Mouse (Mus musculus): ENCODE data around the gene Polr3g. TPM values are rescaled to one million over a fixed set of nuclear protein-coding genes. Genes with fewer than 3 reads are reported as not detected.

Polr3g gene
- polyA plus RNA-seq, 2 experiments = 6.5 to 11.7 TPM

DNA sequence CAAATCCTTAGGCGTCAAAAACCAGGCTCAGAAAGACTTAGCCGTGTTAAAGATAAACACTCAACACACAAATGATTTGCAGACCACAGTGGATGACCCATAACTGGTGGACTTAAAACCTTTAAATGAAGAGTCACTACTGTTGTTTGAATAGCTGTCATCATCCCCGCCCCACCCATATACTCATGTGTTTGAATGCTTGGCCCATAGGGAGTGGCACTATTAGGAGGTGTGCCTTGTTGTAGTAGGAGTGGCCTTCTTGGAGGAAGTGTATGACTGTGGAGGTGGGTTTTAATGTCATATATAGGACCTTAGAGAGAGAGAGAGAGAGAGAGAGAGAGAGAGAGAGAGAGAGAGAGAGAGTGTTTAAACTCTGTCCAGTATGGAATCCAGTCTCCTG lies 27.7 kb downstream of the Polr3g start:
- Histone ChIP-seq H3K4me1 (replicated peaks; ENCODE audit: control insufficient read depth in 2 of 2, insufficient read depth in 2 of 2, low read length in 1 of 2) (peaks cover 2% of the 10 kb centered on the region in 2 experiments; a peak in 1 of 4 replicates), H3K4me3 (ENCODE audit: insufficient read depth in 1 of 2, low read depth in 2 of 2, low read length in 2 of 2) (no peak overlapping the region), H3K4me2 (ENCODE audit: low read depth) (no peak overlapping the region), H3K9me3 (ENCODE audit: control insufficient read depth, low read length) (no peaks in the 10 kb centered on the region), H3K27me3 (ENCODE audit: control insufficient read depth, insufficient read depth, low read length) (no peaks in the 10 kb centered on the region), H3K27ac (no peak overlapping the region), H3K36me3 (replicated peaks; ENCODE audit: control insufficient read depth, insufficient read depth, low read depth) (no peaks in the 10 kb centered on the region; the same call in 1 of the 2 replicates), H3K9ac (replicated peaks) (no peak overlapping the region)
- no peak for DNase-seq (ENCODE audit: low read depth in 3 of 3, low spot score in 3 of 3)
- WGBS (ENCODE audit: insufficient replicate concordance) = 79% methylated on average over 3 of the region's 3 CpGs
- TF ChIP-seq CTCF (IDR thresholded peaks at IDR 0.05; ENCODE audit: low read depth) (no peak), EP300 (IDR thresholded peaks at IDR 0.05; ENCODE audit: low read depth) (no peak)
- ATAC-seq (ENCODE audit: insufficient read depth) = peak; percentile 51; the same call in 1 of the 2 replicates

DNA sequence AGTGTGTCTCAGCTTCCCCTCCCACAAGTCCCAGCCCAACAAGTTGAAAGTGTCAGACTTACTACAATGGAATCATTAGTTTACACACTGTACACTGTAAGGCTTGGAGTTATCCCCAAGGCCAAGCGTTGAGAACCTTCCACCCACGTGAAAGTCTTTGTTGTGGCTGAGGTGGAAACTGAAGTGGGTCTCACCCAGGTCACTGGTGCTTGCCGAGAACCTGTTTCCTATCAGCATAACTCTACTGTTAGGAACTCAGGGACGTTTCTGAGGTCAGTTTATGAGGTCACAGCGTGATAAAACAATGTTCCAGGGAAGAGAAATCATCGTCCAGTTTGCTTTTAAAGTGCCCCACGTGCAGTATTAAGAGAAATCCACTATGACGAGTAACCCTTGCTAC lies 35.5 kb downstream of the Polr3g start:
- DNase-seq (ENCODE audit: low read depth in 3 of 3, low spot score in 3 of 3) = no peak
- no peak for ATAC-seq (ENCODE audit: insufficient read depth)
- H3K36me3 ChIP-seq (replicated peaks; ENCODE audit: control insufficient read depth, insufficient read depth, low read depth) = peaks cover 29% of the 10 kb centered on the region

DNA sequence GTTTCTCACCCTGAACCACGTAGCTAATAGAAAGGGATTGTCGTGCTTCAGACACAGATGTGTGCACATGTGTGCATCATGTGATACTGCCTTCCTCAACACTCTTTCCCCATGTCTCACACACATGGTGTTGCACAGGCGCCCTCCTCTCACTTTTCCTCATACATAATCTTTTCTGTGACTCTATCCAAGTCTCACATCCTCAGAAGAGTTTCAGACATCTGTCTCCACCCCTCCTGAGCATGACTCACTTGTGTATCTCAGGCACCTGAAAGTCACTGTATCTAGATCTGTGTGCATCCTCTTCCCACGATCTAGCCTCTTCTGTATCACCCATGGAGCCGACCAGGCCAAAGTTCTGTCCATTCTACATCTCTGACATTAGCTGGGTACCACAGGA lies 43.1 kb downstream of the Polr3g start:
- Histone ChIP-seq H3K9ac (replicated peaks) (no peak overlapping the region), H3K4me1 (replicated peaks; ENCODE audit: control insufficient read depth in 2 of 2, insufficient read depth in 2 of 2, low read length in 1 of 2) (peaks cover 10 to 13% of the 10 kb centered on the region in 2 experiments), H3K27ac (no peak overlapping the region), H3K36me3 (replicated peaks; ENCODE audit: control insufficient read depth, insufficient read depth, low read depth) (peaks cover 48% of the 10 kb centered on the region), H3K27me3 (ENCODE audit: control insufficient read depth, insufficient read depth, low read length) (no peaks in the 10 kb centered on the region), H3K4me2 (ENCODE audit: low read depth) (no peak overlapping the region), H3K9me3 (ENCODE audit: control insufficient read depth, low read length) (no peaks in the 10 kb centered on the region), H3K4me3 (ENCODE audit: insufficient read depth in 1 of 2, low read depth in 2 of 2, low read length in 2 of 2) (no peak overlapping the region)
- DNase-seq (ENCODE audit: low read depth in 3 of 3, low spot score in 3 of 3) = no peak
- no peak for TF ChIP-seq EP300 (IDR thresholded peaks at IDR 0.05; ENCODE audit: low read depth)
- TF ChIP-seq CTCF (IDR thresholded peaks at IDR 0.05; ENCODE audit: low read depth) = no peak
- WGBS (ENCODE audit: insufficient replicate concordance) = 70% methylated on average over 5 of the region's 5 CpGs
- ATAC-seq (ENCODE audit: insufficient read depth) = no peak

More for the DNA sequence above, 35.5 kb downstream of the Polr3g start:
- WGBS (ENCODE audit: insufficient replicate concordance) = 80% methylated on average over 8 of the region's 8 CpGs
- H3K27me3 ChIP-seq (ENCODE audit: control insufficient read depth, insufficient read depth, low read length) = no peaks in the 10 kb centered on the region
- no peaks in the 10 kb centered on the region for H3K9me3 ChIP-seq (ENCODE audit: control insufficient read depth, low read length)
- H3K4me3 ChIP-seq (ENCODE audit: insufficient read depth in 1 of 2, low read depth in 2 of 2, low read length in 2 of 2) = no peak overlapping the region
- H3K9ac ChIP-seq (replicated peaks) = no peak overlapping the region
- no peaks in the 10 kb centered on the region for H3K4me1 ChIP-seq (replicated peaks; ENCODE audit: control insufficient read depth in 2 of 2, insufficient read depth in 2 of 2, low read length in 1 of 2)
- no peak overlapping the region for H3K27ac ChIP-seq
- H3K4me2 ChIP-seq (ENCODE audit: low read depth) = no peak overlapping the region
- TF ChIP-seq EP300 (IDR thresholded peaks at IDR 0.05; ENCODE audit: low read depth) = no peak
- no peak for TF ChIP-seq CTCF (IDR thresholded peaks at IDR 0.05; ENCODE audit: low read depth)

DNA sequence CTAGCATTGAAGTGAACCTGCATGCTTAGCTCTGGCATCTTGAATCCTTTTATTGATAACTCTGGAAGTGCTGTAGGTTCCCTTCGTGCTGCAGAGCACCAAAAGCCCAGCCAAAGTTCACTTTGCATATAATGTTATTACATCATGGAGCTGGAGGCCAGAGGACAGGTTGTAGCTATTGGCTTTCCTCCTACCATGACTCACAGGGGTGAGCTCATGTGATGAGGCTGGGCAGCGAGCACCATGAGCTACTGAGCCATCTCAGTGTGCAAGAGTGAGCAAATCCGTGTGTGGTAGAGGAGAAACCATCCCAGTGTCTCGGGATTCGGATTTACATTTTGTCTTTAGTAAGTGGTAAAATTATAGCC lies 46.5 kb downstream of the Polr3g start:
- no peaks in the 10 kb centered on the region for H3K9me3 ChIP-seq (ENCODE audit: control insufficient read depth, low read length)
- H3K4me1 ChIP-seq (replicated peaks; ENCODE audit: control insufficient read depth in 2 of 2, insufficient read depth in 2 of 2, low read length in 1 of 2) = peaks cover 17 to 21% of the 10 kb centered on the region in 2 experiments
- H3K27ac ChIP-seq = no peak overlapping the region
- no peak overlapping the region for H3K4me3 ChIP-seq (ENCODE audit: insufficient read depth in 1 of 2, low read depth in 2 of 2, low read length in 2 of 2)
- DNase-seq (ENCODE audit: low read depth in 3 of 3, low spot score in 3 of 3) (no peak), ATAC-seq (ENCODE audit: insufficient read depth) (no peak)
- H3K9ac ChIP-seq (replicated peaks) = no peak overlapping the region
- H3K27me3 ChIP-seq (ENCODE audit: control insufficient read depth, insufficient read depth, low read length) = no peaks in the 10 kb centered on the region
- H3K36me3 ChIP-seq (replicated peaks; ENCODE audit: control insufficient read depth, insufficient read depth, low read depth) = peaks cover 37% of the 10 kb centered on the region
- H3K4me2 ChIP-seq (ENCODE audit: low read depth) = no peak overlapping the region
- WGBS (ENCODE audit: insufficient replicate concordance) = 82% methylated on average over 5 of the region's 5 CpGs
- no peak for TF ChIP-seq EP300 (IDR thresholded peaks at IDR 0.05; ENCODE audit: low read depth)
- no peak for TF ChIP-seq CTCF (IDR thresholded peaks at IDR 0.05; ENCODE audit: low read depth)

DNA sequence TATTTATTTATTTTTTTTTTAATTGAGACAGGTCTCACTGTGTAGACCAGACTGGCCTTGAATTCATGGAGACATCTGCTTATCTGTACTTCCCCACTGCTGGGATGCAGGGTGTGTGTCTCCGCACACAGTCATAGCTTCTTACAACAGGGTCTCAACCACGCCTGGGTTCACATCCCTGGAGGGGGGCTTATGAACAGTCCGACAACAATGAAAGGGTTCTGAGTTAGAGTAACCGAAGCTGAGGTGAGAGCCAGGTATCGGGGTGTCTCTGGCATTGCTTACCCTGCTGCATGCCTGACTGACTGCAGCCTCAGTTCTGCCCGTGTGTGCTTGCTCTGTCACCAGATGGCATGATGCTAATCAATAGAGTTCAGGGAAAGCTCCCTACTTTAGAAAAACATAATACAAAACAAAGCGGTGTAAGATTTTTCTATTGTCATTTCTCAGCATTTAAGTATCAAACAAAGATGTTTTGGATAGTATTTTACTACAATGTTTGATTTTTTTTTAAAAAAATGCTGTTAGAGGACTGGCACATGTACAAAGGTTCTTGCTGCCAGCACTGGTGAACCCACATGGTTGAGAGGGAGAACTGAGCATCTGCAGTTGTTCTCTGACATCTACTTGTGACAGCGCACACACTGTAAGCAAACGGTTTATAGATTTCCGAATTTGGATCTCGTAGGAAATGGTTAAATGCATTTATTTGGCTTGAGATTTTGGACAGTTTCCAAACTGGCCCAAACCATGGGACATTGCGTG lies 47.1 kb downstream of the Polr3g start:
- Histone ChIP-seq H3K9ac (replicated peaks) (peak overlapping the region; percentile 10; the same call in 1 of the 2 replicates), H3K9me3 (ENCODE audit: control insufficient read depth, low read length) (no peaks in the 10 kb centered on the region), H3K4me1 (replicated peaks; ENCODE audit: control insufficient read depth in 2 of 2, insufficient read depth in 2 of 2, low read length in 1 of 2) (peaks cover 19 to 24% of the 10 kb centered on the region in 2 experiments), H3K4me3 (ENCODE audit: insufficient read depth in 1 of 2, low read depth in 2 of 2, low read length in 2 of 2) (no peak overlapping the region), H3K4me2 (ENCODE audit: low read depth) (peak overlapping the region; percentile 45), H3K27ac (peak overlapping the region; percentile 43), H3K27me3 (ENCODE audit: control insufficient read depth, insufficient read depth, low read length) (no peaks in the 10 kb centered on the region), H3K36me3 (replicated peaks; ENCODE audit: control insufficient read depth, insufficient read depth, low read depth) (peaks cover 31% of the 10 kb centered on the region)
- WGBS (ENCODE audit: insufficient replicate concordance) = 63% methylated on average over 12 of the region's 12 CpGs
- no peak for TF ChIP-seq EP300 (IDR thresholded peaks at IDR 0.05; ENCODE audit: low read depth)
- TF ChIP-seq CTCF (IDR thresholded peaks at IDR 0.05; ENCODE audit: low read depth) = no peak
- ATAC-seq (ENCODE audit: insufficient read depth) = peak; percentile 92
- peak in 1 of 3 experiments; percentile 28 for DNase-seq (ENCODE audit: low read depth in 3 of 3, low spot score in 3 of 3)

Data from liver, embryonic 14.5 days (tissue).